Mouse (Mus musculus): ENCODE results near the gene Tanc1. TPM values are rescaled to one million over a fixed set of nuclear protein-coding genes. Genes with fewer than 3 reads are reported as not detected.
A peak's percentile ranks its signal among the peaks of the same experiment; 100 is the strongest.

The Tanc1 gene
- polyA plus RNA-seq, 1 experiment from 2014 or later = 2.4 TPM

DNA sequence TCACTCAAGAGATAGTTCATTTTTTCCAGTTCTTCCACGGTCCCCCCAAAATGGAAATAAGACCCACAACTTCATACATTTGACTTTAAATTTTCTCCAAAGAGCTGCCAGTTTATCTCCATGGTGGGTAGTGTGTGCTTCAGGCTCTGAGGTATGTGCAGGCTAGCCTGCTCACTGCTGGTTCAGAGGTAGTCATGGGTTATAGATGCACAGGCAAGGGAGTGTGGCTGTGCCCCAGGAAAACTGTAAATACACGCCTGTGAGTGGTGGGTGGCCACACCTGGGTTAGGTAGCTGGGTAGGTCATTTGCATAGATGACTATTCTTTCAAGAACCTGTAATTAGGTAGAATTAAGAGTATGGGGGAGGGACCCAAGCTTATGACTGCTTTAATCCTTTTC is 227.9 kb downstream of the Tanc1 start:
- no peak overlapping the region for H3K4me3 ChIP-seq (ENCODE audit: low read depth, low read length)

DNA sequence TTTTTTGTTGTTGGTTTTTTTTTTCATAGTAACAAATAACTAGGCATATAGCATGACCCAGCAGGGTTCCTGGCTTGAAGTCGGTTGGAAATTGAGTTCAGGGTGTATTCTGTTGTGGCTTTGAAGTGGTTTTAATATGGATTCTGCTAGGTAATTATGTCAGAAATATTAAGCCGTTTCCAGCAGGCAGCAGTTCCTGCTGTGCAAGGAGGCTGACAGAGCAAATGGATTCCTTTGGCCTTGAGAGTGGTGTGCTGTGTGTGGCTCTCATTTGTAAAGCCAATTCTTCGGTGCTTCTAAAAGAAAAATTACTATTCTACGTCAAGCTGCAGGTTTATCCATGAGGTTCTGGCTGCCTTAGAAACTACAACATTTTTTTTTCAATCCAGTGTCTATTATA is 228.3 kb downstream of the Tanc1 start:
- Histone ChIP-seq H3K4me1 (ENCODE audit: insufficient read depth) (peaks cover 2% of the 10 kb centered on the region; the same call in 1 of the 2 replicates), H3K4me3 (ENCODE audit: low read depth, low read length) (no peak overlapping the region), H3K27ac (ENCODE audit: low read depth) (no peak overlapping the region), H3K27me3 (ENCODE audit: insufficient read depth, low read length) (no peaks in the 10 kb centered on the region), H3K4me2 (ENCODE audit: low read depth, low read length) (no peak overlapping the region), H3K36me3 (replicated peaks; ENCODE audit: insufficient read depth, low read length) (peaks cover 27% of the 10 kb centered on the region), H3K9me3 (ENCODE audit: low read length) (no peaks in the 10 kb centered on the region), H3K9ac (replicated peaks) (no peak overlapping the region)
- DNase-seq (no peak), ATAC-seq (no peak)
- 82% methylated on average over 4 of the region's 4 CpGs for WGBS (ENCODE audit: insufficient replicate concordance)
- TF ChIP-seq EP300 (IDR thresholded peaks at IDR 0.05; ENCODE audit: low read depth) (no peak), CTCF (IDR thresholded peaks at IDR 0.05; ENCODE audit: low read depth) (no peak)

More for the DNA sequence above, 227.9 kb downstream of the Tanc1 start:
- 74% methylated on average over 2 of the region's 2 CpGs for WGBS (ENCODE audit: insufficient replicate concordance)
- DNase-seq = no peak
- Histone ChIP-seq H3K9ac (replicated peaks) (no peak overlapping the region), H3K27me3 (ENCODE audit: insufficient read depth, low read length) (no peaks in the 10 kb centered on the region), H3K9me3 (ENCODE audit: low read length) (no peaks in the 10 kb centered on the region), H3K4me1 (ENCODE audit: insufficient read depth) (peaks cover 2% of the 10 kb centered on the region; the same call in 1 of the 2 replicates), H3K27ac (ENCODE audit: low read depth) (no peak overlapping the region), H3K4me2 (ENCODE audit: low read depth, low read length) (no peak overlapping the region), H3K36me3 (replicated peaks; ENCODE audit: insufficient read depth, low read length) (peaks cover 26% of the 10 kb centered on the region)
- no peak for ATAC-seq
- TF ChIP-seq EP300 (IDR thresholded peaks at IDR 0.05; ENCODE audit: low read depth) (no peak), CTCF (IDR thresholded peaks at IDR 0.05; ENCODE audit: low read depth) (no peak)

- Histone ChIP-seq H3K4me1 (ENCODE audit: insufficient read depth) (peaks cover 2% of the 10 kb centered on the region; the same call in 1 of the 2 replicates), H3K36me3 (replicated peaks; ENCODE audit: insufficient read depth, low read length) (peaks cover 25% of the 10 kb centered on the region), H3K4me2 (ENCODE audit: low read depth, low read length) (no peak overlapping the region), H3K4me3 (ENCODE audit: low read depth, low read length) (no peak overlapping the region), H3K9me3 (ENCODE audit: low read length) (no peaks in the 10 kb centered on the region), H3K27ac (ENCODE audit: low read depth) (no peak overlapping the region), H3K27me3 (ENCODE audit: insufficient read depth, low read length) (no peaks in the 10 kb centered on the region), H3K9ac (replicated peaks) (no peak overlapping the region)
- WGBS (ENCODE audit: insufficient replicate concordance) = 59% methylated on average over 12 of the region's 12 CpGs
- TF ChIP-seq CTCF (IDR thresholded peaks at IDR 0.05; ENCODE audit: low read depth) (no peak), EP300 (IDR thresholded peaks at IDR 0.05; ENCODE audit: low read depth) (no peak)
- DNase-seq (peak; percentile 71), ATAC-seq (peak; percentile 74)
Measured at GRCm38 (mm10) chr2:59841189-59841939, 229.5 kb downstream of the Tanc1 start.

DNA sequence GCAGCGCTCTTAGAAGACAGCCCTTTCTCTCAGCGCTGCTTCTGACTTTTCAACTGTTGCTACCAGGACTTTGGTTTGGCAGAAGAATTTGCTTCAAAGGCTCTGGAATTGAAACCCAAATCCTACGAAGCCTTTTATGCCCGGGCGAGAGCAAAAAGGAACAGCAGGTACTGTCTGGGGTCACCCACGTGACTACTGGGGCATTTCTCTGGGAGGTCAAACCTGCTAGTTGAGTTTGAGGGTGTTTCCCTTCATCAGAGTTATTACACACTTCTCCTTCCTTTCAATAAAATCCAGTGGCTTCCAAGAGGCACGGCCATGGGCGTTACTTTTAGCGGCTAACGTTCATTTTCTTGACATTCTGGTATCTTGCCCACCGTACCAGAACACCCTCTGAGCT is 230.1 kb downstream of the Tanc1 start:
- Histone ChIP-seq H3K4me3 (ENCODE audit: low read depth, low read length) (no peak overlapping the region), H3K4me2 (ENCODE audit: low read depth, low read length) (no peak overlapping the region), H3K36me3 (replicated peaks; ENCODE audit: insufficient read depth, low read length) (peaks cover 21% of the 10 kb centered on the region), H3K27ac (ENCODE audit: low read depth) (no peak overlapping the region), H3K9me3 (ENCODE audit: low read length) (no peaks in the 10 kb centered on the region), H3K27me3 (ENCODE audit: insufficient read depth, low read length) (no peaks in the 10 kb centered on the region), H3K9ac (replicated peaks) (no peak overlapping the region), H3K4me1 (ENCODE audit: insufficient read depth) (peaks cover 2% of the 10 kb centered on the region; the same call in 1 of the 2 replicates)
- DNase-seq (no peak), ATAC-seq (no peak)
- TF ChIP-seq CTCF (IDR thresholded peaks at IDR 0.05; ENCODE audit: low read depth) = no peak
- TF ChIP-seq EP300 (IDR thresholded peaks at IDR 0.05; ENCODE audit: low read depth) = no peak
- 87% methylated on average over 11 of the region's 11 CpGs for WGBS (ENCODE audit: insufficient replicate concordance)

DNA sequence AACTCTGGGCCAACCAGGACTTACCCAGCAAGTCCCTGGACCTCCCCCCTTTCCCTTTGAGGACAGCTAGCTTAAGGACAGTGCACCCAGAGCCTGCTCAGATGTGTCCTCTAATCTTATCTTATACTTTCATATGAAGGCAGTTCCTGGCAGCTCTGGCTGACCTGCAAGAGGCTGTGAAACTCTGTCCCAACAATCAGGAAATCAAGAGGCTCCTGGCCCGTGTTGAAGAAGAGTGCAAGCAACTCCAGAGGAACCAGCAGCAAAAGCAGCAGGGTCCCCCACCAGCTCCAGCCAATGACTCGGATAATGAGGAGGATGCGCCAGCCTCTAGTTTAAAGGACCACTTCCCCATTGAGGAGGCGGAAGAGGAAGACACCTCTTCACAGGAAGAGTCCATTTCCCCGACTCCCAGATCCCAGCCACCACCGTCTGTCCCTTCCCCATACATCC is 230.7 kb downstream of the Tanc1 start:
- ATAC-seq (no peak), DNase-seq (no peak)
- peaks cover 2% of the 10 kb centered on the region; the same call in 1 of the 2 replicates for H3K4me1 ChIP-seq (ENCODE audit: insufficient read depth)
- peaks cover 18% of the 10 kb centered on the region for H3K36me3 ChIP-seq (replicated peaks; ENCODE audit: insufficient read depth, low read length)
- H3K4me3 ChIP-seq (ENCODE audit: low read depth, low read length) = no peak overlapping the region
- TF ChIP-seq CTCF (IDR thresholded peaks at IDR 0.05; ENCODE audit: low read depth) = no peak
- no peak overlapping the region for H3K9ac ChIP-seq (replicated peaks)
- 61% methylated on average over 6 of the region's 6 CpGs for WGBS (ENCODE audit: insufficient replicate concordance)
- no peak overlapping the region for H3K27ac ChIP-seq (ENCODE audit: low read depth)
- no peak overlapping the region for H3K4me2 ChIP-seq (ENCODE audit: low read depth, low read length)
- H3K9me3 ChIP-seq (ENCODE audit: low read length) = no peaks in the 10 kb centered on the region
- H3K27me3 ChIP-seq (ENCODE audit: insufficient read depth, low read length) = no peaks in the 10 kb centered on the region

- H3K4me1 ChIP-seq (ENCODE audit: insufficient read depth) = peaks cover 2% of the 10 kb centered on the region; the same call in 1 of the 2 replicates
- no peak overlapping the region for H3K9ac ChIP-seq (replicated peaks)
- no peaks in the 10 kb centered on the region for H3K9me3 ChIP-seq (ENCODE audit: low read length)
- H3K27me3 ChIP-seq (ENCODE audit: insufficient read depth, low read length) = no peaks in the 10 kb centered on the region
- no peak overlapping the region for H3K27ac ChIP-seq (ENCODE audit: low read depth)
- no peak for ATAC-seq
- H3K36me3 ChIP-seq (replicated peaks; ENCODE audit: insufficient read depth, low read length) = peaks cover 17% of the 10 kb centered on the region
- H3K4me3 ChIP-seq (ENCODE audit: low read depth, low read length) = no peak overlapping the region
- 85% methylated on average over 21 of the region's 21 CpGs for WGBS (ENCODE audit: insufficient replicate concordance)
- no peak overlapping the region for H3K4me2 ChIP-seq (ENCODE audit: low read depth, low read length)
- no peak for DNase-seq
- no peak for TF ChIP-seq EP300 (IDR thresholded peaks at IDR 0.05; ENCODE audit: low read depth)
- no peak for TF ChIP-seq CTCF (IDR thresholded peaks at IDR 0.05; ENCODE audit: low read depth)
Measured at GRCm38 (mm10) chr2:59843156-59843555, 231.3 kb downstream of the Tanc1 start.
